Mouse (Mus musculus): ENCODE data around the gene Rad51. TPM values are rescaled to one million over a fixed set of nuclear protein-coding genes. Genes with fewer than 3 reads are reported as not detected.

The Rad51 gene
- total RNA-seq (2012; rRNA removed) = 40.5 and 45.0 TPM in 2 replicates
- total RNA-seq (2014; rRNA removed) = 16.1 and 18.6 TPM in 2 replicates
- polyA plus RNA-seq (2012; ENCODE audit: insufficient read length, low read depth) = 87.5 and 109 TPM in 2 replicates

GRCm38 (mm10) chr2:119112438-119113112 is at the start of gene Rad51:
Gene Rad51, plus strand, starts transcription at chr2:119112793.
- Histone ChIP-seq H3K4me1 (ENCODE audit: control insufficient read depth in 1 of 2, insufficient read depth in 2 of 2) (peaks cover 0 to 26% of the 10 kb centered on the region in 2 experiments; a peak in 3 of 4 replicates), H3K4me2 (ENCODE audit: insufficient read depth, low read depth, poor library complexity, severe bottlenecking) (peak within 1 kb of the TSS; percentile 98), H3K9me3 (replicated peaks; ENCODE audit: low read length) (no peaks in the 10 kb centered on the region), H3K36me3 (replicated peaks in 1 of 2; ENCODE audit: control insufficient read depth in 1 of 2, insufficient read depth in 1 of 2, low read length in 1 of 2) (peaks cover 17 to 40% of the 10 kb centered on the region in 2 experiments), H3K4me3 (replicated peaks in 1 of 3; ENCODE audit: low read depth in 2 of 3, low read length in 2 of 3, poor library complexity in 1 of 3) (peak within 1 kb of the TSS; percentile 86 to 88 (median 87)), H3K79me2 (replicated peaks; ENCODE audit: control insufficient read depth, extremely low read depth, insufficient read depth, poor library complexity, severe bottlenecking) (peaks cover 48% of the 10 kb centered on the region), H3K9ac (ENCODE audit: insufficient read depth, low read depth) (peak within 1 kb of the TSS; percentile 85), H3K27me3 (replicated peaks) (no peaks in the 10 kb centered on the region), H3K27ac (ENCODE audit: insufficient read depth, low read depth) (peak within 1 kb of the TSS; percentile 67)
- TF ChIP-seq NRF1 (IDR thresholded peaks at IDR 0.05; ENCODE audit: low read depth, low read length) = peak; percentile 73
- peak; percentile 90 for TF ChIP-seq NELFE (IDR thresholded peaks at IDR 0.05; ENCODE audit: low read depth, low read length)
- peak; percentile 64 for TF ChIP-seq TCF12 (IDR thresholded peaks at IDR 0.05; ENCODE audit: low read depth, low read length)
- TF ChIP-seq ZMIZ1 (IDR thresholded peaks at IDR 0.05; ENCODE audit: low read depth, low read length) = peak; percentile 77
- TF ChIP-seq ZKSCAN1 (IDR thresholded peaks at IDR 0.05; ENCODE audit: borderline replicate concordance, low read depth, low read length) = no peak
- TF ChIP-seq E2F4 (IDR thresholded peaks at IDR 0.05; ENCODE audit: insufficient replicate concordance, low read depth, low read length) = peak; percentile 96; the same call in 1 of the 2 replicates
- no peak for TF ChIP-seq USF2 (conservative IDR thresholded peaks at IDR 0.05; ENCODE audit: low read depth, low read length)
- no peak for TF ChIP-seq ZC3H11A (IDR thresholded peaks at IDR 0.05; ENCODE audit: low read depth, low read length)
- TF ChIP-seq MAZ (IDR thresholded peaks at IDR 0.05; ENCODE audit: low read depth, low read length) = no peak
- no peak for TF ChIP-seq JUN (IDR thresholded peaks at IDR 0.05; ENCODE audit: insufficient read depth, low read depth, low read length)
- TF ChIP-seq MXI1 (IDR thresholded peaks at IDR 0.05; ENCODE audit: low read depth, low read length) = peak; percentile 97
- no peak for TF ChIP-seq MAFK (IDR thresholded peaks at IDR 0.05; ENCODE audit: insufficient replicate concordance, low read length)
- TF ChIP-seq BHLHE40 (IDR thresholded peaks at IDR 0.05; ENCODE audit: low read depth, low read length) = peak; percentile 50
- no peak for TF ChIP-seq ETS1 (conservative IDR thresholded peaks at IDR 0.05; ENCODE audit: low read depth, low read length)
- TF ChIP-seq MYC (IDR thresholded peaks at IDR 0.05; ENCODE audit: low read depth, low read length) = peak; percentile 86
- peak; percentile 56 for TF ChIP-seq MEF2A (IDR thresholded peaks at IDR 0.05; ENCODE audit: borderline replicate concordance, low read depth, low read length)
- TF ChIP-seq EP300 (IDR thresholded peaks at IDR 0.05; ENCODE audit: low read length) = no peak
- no peak for TF ChIP-seq JUND (conservative IDR thresholded peaks at IDR 0.05; ENCODE audit: low read depth, low read length)
- TF ChIP-seq RAD21 (IDR thresholded peaks at IDR 0.05; ENCODE audit: low read depth, low read length) = no peak
- TF ChIP-seq POLR2A (IDR thresholded peaks at IDR 0.05; ENCODE audit: low read depth, low read length) = peak; percentile 82
- peak; percentile 92 for TF ChIP-seq ELF1 (IDR thresholded peaks at IDR 0.05; ENCODE audit: low read depth, low read length)
- peak; percentile 94 for TF ChIP-seq MAX (IDR thresholded peaks at IDR 0.05; ENCODE audit: low read length)
- peak; percentile 61; the same call in 1 of the 2 replicates for TF ChIP-seq UBTF (IDR thresholded peaks at IDR 0.05; ENCODE audit: low read depth, low read length)
- peak; percentile 29; the same call in 1 of the 2 replicates for TF ChIP-seq GABPA (IDR thresholded peaks at IDR 0.05; ENCODE audit: insufficient replicate concordance, low read depth, low read length)
- peak; percentile 75 for TF ChIP-seq TBP (conservative IDR thresholded peaks at IDR 0.05; ENCODE audit: low read depth, low read length)
- TF ChIP-seq IRF4 (IDR thresholded peaks at IDR 0.05; ENCODE audit: low read depth, low read length) = peak; percentile 26; the same call in 1 of the 2 replicates
- no peak for TF ChIP-seq SMC3 (IDR thresholded peaks at IDR 0.05; ENCODE audit: low read depth, low read length)
- peak; percentile 99 for TF ChIP-seq HCFC1 (IDR thresholded peaks at IDR 0.05; ENCODE audit: low read depth, low read length)
- TF ChIP-seq ZNF384 (IDR thresholded peaks at IDR 0.05; ENCODE audit: low read depth, low read length) = no peak; the same call in 1 of the 2 replicates
- TF ChIP-seq KAT2A (IDR thresholded peaks at IDR 0.05; ENCODE audit: insufficient replicate concordance, low read length) = peak; percentile 96; the same call in 1 of the 2 replicates
- no peak for TF ChIP-seq CTCF (conservative IDR thresholded peaks at IDR 0.05 in 1 of 2, IDR thresholded peaks at IDR 0.05 in 1 of 2; ENCODE audit: low read depth in 2 of 2, low read length in 2 of 2)
- TF ChIP-seq SIN3A (IDR thresholded peaks at IDR 0.05; ENCODE audit: low read length) = peak; percentile 97
- 0 out of 2 replicates have a peak, but pooled peaks have one; percentile 29 for TF ChIP-seq CHD2 (IDR thresholded peaks at IDR 0.05; ENCODE audit: low read length)
- no peak for TF ChIP-seq CHD1 (IDR thresholded peaks at IDR 0.05; ENCODE audit: low read depth, low read length)
- no peak for TF ChIP-seq PAX5 (IDR thresholded peaks at IDR 0.05; ENCODE audit: low read length)
- TF ChIP-seq POLR2AphosphoS2 (IDR thresholded peaks at IDR 0.05; ENCODE audit: low read depth, low read length) = peak; percentile 86; the same call in 1 of the 2 replicates
- no peak for TF ChIP-seq RCOR1 (conservative IDR thresholded peaks at IDR 0.05; ENCODE audit: low read depth, low read length)
- TF ChIP-seq USF1 (IDR thresholded peaks at IDR 0.05; ENCODE audit: low read depth, low read length) = no peak
- in situ Hi-C loops (cut with MboI; ENCODE audit: low pct_ligation_motif_present, low pct_unique_long_range_greater_than_20kb, low sequenced_read_pairs) = no loop called here
- peak; percentile 92 for DNase-seq (ENCODE audit: extremely low read depth)
- dilution Hi-C loops (cut with MboI; ENCODE audit: extremely low pct_ligation_motif_present, extremely low pct_unique_long_range_greater_than_20kb, low sequenced_read_pairs) = no loop called here

Measured in CH12.LX (cell line).